Mouse (Mus musculus): Measurements from ENCODE around the gene Baz2b.

The Baz2b gene

DNA sequence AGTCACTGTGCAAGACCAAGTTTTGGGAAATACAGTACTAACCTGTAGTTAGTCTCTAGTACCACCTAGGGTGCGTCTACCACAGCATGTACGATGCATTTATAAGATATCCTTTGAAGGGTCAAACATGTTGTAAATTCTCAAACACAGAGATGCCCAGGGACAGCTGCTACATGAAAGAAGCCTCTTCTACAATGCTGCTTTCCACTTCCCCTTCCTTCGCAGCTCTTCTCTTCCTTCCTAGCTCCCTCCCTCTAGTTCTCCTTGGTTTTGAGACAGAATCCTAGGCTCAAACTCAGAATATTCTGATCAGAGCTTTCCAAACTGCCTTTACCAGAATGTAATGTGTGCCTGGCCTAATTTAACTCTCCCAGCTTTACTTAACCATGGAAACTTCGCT lies 159.8 kb downstream of the Baz2b start:
- DNase-seq (ENCODE audit: low read depth), result no peak

DNA sequence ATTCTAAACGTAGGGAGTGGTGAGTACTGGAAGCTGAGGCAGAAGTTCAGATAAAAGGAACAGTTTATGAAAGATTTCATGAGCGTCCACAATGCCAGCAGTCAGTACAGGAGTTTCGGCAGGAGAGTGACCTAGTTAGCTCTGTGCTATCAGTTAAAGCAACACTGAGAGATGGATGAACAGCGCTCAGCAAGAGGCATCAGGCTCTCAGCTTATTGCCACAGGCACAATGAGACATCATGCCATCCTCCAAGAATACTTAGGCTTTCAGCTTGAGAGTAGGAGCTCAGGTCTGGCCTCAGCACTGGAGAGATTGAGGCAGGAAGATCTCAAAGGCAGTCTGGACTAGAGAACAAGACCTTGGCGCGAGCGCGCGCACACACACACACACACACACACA lies 160.3 kb downstream of the Baz2b start:
- no peak for DNase-seq (ENCODE audit: low read depth)

DNA sequence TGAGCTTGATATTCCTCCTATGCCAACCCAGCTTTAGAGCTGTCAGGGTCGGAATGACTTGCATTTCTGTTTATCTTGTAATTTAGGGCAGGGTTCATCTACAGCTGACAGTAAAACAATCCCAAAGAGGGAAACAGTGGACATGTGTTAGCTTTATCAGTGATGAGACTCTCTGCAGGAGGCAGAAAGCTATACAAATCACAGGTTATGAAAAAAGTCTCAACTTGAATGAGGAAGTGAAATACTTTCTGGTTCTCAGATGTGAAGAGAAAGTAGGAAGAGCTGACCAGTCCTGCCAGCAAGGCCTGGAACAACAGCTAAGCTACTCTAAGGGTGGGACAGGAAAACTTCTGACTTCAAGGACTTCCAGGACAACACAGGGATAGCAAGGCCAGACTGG lies 163.6 kb downstream of the Baz2b start:
- no peak for DNase-seq (ENCODE audit: low read depth)

DNA sequence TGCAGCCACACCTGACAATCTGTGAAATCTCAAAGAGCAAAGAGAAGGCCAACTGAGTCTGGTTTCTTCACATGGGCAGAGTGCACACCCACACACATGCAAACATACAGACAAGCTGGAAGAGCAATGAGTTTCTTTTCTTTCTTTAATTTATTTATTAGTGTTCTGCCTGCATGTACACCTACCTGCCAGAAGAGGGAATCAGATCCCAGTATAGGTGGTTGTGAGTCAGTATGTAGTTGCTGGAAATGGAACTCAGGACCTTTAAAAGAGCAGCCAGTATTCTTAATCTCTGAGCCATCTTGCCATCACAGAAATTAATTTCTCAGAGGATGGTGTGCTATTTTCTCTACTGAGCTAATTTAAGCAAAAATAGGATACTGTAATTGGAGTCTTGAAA lies 164.7 kb downstream of the Baz2b start:
- DNase-seq (ENCODE audit: low read depth), result no peak

DNA sequence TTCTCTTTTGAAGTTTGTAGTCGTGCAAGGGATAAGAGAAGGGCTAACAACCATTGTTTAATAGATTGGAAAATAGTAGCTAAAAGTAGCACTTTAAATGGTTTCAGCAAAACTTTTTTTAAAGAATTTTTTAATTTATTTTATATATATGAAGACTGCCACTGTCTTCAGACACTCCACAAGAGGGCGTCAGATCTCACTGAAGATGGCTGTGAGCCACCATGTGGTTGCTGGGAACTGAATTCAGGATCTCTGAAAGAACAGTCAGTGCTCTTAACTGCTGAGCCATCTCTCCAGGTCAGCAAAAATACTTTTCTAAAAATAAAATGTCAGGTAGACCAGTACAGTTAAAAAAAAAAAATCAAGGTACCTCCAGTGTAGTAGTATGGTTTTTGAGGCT lies 165.1 kb downstream of the Baz2b start:
- no peak for DNase-seq (ENCODE audit: low read depth)

DNA sequence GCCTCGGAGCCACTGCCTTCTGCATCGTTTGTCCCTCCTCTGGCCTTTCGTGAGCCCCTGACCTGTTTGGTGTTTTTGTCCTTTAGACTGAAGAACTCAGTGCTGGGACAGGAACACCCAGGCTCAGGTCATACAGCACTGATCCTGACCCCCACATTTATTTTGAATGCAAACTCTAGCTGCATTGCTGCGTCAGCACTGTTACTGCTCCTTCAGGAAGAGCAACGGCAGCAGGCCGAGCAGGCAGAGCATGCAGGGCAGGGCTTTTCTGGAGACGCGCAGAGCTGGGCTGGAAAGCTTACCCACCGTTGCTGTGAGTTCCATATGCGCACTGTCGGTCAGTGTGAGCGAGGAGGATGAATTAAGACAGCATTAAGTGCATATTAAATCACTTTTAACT lies 166.9 kb downstream of the Baz2b start:
- no peak for DNase-seq (ENCODE audit: low read depth)

DNA sequence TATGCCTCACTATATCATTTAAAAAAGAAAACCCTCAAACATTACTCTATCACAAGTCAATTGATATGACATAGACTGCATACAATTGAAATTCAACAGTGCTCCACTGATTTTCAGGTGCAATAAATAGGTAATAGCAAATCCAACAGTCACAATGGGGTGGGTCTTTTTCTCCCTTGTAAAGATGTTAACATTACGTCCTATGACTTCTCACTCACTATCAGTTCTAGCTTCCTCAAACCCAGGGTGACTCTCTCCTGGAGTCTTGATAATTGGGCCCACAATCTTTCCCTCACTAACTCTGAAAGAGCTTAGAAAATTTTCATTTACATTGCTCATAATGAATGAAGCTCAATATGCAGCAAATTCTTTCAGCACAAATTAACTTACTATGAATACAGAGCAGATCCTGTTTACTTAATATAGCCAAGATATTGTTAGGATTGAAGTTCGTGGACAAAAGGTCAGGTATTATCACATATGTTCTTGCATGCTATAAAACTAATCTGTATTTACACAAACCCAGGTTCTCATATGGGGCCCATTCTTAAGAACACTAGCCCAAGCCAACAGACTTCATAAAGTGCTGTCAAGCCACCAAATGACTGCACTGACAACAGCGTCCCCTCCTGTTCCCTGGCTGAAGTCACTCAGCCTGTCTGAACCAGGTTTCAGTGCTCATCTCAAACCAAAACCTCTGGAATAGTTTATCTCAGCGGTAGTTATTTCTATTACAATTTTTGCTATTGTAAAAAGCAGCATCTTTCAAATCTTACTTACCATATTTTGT lies 168.0 kb downstream of the Baz2b start:
- DNase-seq (ENCODE audit: low read depth), result no peak

DNA sequence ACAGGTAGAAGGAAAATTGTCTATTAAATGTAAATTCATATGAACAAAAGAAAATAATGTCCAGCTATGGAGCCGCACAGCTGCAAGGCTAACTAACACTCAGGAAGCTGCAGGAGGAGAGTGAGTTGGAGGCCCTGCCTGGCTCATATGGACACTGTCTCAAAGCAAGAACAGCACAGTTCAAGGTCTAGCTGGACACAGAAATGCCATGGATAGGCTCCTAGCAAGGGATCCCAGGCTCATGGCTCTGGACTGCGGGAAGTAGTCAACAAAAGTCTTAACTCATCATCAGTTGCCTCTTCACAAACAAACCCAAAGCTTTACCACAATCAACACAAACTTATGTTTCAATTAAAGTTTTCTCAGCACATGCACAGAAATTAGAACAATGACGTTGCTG lies 169.5 kb downstream of the Baz2b start:
- no peak for DNase-seq (ENCODE audit: low read depth)

DNA sequence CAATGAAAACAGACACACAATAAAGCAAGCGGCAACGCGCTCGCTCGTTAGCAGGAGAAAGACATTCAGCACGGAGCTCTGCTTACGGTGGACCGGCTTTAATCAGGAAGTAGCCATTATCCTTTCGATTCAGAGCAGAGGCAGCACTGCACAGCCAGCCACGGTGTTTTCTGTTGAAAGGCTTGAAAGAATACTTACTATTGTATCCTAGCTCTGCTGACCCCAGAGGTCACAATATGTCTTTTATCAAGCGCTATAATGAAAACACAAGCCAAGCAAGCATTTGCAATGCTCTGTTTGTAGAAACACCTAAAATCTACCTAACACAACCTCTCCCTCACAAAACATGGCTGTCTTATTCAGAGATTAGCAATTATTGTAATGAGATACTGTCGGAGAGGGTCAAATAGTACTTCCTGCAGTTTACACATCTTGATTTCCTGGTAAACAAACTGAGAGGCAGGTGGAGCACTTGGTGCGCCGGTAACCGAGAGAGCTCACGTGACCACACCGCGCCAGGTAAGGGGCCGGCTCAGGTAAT lies 172.6 kb downstream of the Baz2b start:
- DNase-seq (ENCODE audit: low read depth), result peak; percentile 66

DNA sequence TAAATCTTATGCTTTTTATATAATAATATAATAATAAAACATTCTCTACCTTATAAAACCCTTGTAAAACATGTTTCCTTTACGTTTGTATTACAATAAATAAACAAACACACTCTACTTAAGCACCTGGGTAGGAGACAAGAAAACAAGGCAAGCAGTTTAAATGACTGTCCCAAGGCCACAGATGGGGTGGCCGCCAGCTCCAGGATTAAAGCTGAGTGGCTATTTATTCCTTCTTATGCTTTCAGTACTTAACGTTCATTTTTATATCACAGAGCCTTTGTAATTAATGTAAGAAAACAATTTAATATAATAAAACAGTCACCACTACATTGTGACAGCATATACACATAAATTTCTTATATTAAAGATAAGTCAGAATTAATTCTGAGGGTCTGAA lies 173.3 kb downstream of the Baz2b start:
- no peak for DNase-seq (ENCODE audit: low read depth)

DNA sequence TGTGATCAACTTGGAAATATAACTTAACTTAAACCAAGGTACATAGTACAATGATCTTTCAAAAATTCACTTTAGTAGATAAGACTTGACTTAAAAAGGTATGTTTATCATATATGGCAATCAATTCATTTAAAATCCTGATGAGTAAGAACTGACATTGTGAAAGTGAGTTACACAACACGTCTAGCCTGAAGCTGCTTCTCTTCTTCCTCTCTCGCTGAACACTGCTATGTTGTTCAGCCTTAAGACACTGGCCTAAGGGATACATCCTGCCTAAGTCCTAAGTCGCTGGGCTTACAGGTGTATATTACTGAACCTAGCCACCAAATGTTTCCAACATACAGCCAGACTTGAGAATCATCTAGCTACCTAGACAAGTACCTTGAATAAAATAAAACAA lies 178.6 kb downstream of the Baz2b start:
- no peak for DNase-seq (ENCODE audit: low read depth)

DNA sequence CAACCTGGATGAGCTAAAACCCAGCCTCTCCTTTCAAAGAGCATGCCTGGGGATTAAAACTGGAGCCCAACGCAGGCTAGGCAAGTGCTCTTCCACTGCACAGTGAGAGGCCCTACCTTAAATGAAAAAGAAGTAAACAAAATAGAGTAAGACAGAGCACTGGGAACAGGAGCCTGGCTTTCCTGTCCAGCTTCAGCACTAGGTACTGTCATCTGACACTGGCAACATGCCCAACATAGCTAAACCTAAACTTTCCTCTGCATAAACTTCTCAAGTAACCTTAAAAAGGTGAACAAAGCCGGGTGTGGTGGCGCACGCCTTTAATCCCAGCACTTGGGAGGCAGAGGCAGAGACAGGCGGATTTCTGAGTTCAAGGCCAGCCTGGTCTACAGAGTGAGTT lies 180.6 kb downstream of the Baz2b start:
- DNase-seq (ENCODE audit: low read depth), result no peak

DNA sequence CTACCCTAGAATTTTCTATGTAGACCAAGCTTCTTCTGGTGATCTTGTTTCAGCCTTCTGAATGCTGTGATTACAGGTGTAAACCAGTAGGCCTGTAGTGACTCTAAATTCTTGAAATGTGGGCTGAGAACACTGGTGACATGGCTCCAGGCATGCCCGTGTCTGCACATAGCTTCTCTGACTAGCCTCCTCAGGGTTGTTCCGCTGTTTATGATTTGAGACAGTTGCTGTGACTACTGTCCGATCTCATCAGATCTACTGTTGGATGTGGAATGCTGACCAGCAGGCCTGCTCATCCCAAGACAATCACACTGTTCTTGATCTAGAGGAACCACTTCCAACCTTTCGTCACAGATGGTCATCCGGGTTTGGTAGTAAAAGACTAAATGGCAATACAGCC lies 182.5 kb downstream of the Baz2b start:
- DNase-seq (ENCODE audit: low read depth), result no peak

DNA sequence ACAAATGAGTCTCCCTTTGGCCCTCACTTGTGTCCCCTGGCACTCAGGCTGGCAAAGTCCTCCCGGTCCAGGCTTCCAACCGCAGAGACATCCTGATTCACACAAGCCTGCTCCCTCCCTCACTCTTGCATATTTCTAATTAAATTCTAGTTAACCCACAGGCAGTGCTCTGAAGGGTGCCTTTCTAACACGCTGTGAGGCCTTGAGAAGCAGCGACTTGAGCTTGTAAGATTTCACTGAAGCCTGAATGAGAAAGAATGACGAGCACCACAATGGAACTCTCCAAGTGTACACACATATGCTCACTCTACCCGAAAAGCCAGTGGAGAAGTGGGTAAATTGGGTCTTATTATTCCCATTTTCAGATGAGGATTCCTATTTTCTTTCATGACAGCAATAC lies 183.1 kb downstream of the Baz2b start:
- no peak for DNase-seq (ENCODE audit: low read depth)

DNA sequence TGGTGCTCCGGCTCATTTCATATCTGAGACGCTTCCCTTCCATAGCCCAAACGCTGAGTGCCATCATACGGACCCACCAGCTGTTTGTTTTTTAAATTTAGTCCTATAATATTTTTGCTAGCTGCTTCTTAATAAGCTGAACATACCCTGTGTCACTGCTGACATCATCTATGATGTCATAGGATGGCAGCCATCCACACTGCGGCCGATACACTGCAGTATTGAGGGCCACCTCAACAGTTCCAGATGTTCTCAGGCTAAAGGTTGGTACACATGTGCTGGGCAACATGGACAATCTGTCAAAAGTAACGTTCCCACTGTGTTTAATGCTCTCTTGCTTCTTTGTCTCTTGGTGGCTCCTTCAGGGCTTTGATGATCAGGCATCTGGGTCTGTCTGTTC lies 185.9 kb downstream of the Baz2b start:
- DNase-seq (ENCODE audit: low read depth), result no peak

DNA sequence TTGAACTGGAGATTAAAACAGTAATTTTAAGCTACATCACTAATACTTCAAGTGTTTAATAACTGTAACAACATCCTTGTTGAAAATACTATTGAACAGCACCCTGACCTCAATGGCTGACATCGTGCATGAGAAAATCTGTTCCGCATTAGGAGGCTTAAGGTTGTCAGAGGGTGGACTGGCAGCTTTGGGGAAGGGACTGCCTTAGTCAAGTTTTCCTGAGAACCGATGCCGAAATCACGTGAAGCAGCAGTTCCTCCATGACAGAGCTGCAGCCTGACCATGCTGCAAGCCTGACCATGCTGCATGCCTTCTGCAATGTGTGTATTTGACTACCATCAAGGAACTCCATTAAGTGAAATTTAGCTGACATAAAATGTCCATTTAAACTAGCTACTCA lies 188.1 kb downstream of the Baz2b start:
- DNase-seq (ENCODE audit: low read depth), result no peak

DNA sequence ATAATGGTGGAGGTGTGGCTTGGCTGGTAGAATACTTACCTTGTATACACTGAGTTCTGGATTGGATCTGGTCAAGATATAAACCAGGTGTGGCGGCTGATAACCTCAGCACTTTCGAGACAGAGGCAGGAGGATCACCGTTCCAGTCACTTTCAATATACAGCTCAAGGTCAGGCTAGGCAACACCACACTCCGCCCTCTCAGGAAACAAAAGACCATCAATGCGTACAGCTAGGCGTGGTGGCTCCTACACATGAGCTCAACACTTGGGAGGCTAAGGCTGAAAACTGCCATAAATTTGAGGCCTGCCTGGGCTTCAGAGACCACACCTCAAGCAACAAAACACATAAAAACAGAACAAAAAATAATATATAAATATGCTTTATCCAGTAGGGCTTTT lies 188.5 kb downstream of the Baz2b start:
- DNase-seq (ENCODE audit: low read depth), result no peak

DNA sequence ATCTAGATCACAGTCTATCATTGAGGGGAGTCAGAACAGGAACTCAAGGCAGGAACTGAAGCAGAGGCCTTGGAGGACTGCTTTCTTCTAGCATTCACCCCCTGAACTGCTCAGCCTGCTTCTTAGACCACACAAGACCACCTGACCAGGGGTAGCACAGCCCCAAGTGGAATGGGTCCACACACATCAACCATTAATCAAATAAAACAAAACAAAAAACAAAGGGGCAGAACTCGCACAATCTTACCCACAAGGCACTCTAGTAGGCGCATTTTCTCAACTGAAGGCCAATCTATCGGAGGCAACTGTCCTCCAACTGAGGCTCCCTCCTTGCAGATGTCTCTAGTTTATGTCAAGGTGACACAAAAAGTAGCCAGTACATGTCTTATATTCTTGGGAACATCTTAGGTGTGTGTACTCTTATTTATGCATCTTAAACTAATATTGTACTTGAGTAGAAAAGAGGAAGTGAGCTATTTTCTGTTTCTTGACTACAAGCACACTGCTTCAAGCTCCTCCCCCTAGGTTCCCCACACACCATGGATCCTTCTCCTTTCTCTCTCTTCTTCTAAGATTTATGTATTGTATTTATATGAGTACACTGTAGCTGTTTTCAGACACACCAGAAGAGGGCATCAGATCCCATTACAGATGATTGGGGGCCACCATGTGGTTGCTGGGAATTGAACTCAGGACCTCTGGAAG lies 189.9 kb downstream of the Baz2b start:
- peak; percentile 33 for DNase-seq (ENCODE audit: low read depth)

DNA sequence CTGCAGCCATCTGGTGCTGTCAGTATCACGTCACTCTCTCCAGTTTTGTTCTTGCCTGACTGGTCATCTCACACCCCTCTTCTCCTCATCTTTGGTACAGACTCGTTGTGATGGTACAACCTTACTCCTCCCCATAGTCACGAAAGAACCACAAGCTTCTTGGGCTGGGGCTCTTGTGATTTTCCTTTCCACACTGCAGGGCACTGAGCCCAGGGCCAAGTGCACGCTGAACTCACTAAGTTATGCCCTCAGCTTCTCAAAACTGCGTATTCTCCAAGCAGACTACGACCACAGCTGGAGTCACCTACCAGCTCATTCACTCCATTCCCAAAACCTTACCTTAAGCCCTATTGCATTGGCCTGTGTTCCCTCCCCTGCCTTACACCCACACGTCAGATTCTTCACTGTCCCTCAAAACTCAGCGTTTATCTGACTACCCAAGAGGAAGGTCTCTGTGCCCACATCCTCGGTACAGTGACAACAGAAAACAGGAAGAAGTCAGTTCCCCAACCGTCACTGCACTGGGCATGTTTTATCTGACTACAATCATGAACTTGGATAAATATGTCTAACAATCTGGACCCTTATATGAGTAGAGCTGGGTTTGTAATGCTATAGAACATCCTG lies 190.7 kb downstream of the Baz2b start:
- peak; percentile 83 for DNase-seq (ENCODE audit: low read depth)

DNA sequence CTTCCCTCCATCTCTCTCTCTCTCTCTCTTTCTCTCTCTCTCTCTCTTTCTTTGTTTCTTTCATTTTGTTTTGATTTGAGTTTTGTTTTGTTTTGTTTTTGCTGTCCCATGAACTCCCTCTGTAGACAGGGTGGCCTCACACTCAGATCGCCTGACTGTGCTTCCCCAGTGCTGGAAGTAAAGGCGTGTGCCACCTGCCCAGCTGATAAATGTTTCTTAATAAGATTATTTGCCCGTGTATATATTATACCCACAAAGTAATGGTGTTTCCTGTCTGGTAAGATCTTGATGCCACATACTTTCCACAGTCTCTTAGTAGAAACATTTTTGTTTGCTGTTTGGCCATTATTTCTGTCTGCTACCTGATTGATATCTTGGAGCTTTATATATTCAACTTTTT lies 198.1 kb downstream of the Baz2b start:
- DNase-seq (ENCODE audit: low read depth), result no peak

DNA sequence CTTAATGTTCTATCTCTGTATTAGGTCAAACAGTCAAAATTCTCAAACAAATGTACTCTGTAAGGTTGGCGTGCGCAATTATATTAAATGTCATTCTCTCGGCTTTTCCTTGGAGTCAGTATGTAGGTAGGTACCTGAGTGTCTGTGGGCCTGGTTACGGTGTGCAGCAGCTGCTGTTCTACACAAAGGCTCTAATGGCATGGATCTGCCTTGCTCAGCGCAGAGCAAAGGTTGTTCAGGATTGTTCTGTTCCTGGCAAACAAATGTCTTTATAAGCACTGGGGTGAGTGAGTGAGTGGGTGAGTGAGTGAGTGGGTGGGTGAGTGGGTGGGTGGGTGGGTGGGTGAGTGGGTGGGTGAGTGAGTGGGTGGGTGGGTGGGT lies 206.0 kb downstream of the Baz2b start:
- DNase-seq (ENCODE audit: low read depth), result no peak

DNA sequence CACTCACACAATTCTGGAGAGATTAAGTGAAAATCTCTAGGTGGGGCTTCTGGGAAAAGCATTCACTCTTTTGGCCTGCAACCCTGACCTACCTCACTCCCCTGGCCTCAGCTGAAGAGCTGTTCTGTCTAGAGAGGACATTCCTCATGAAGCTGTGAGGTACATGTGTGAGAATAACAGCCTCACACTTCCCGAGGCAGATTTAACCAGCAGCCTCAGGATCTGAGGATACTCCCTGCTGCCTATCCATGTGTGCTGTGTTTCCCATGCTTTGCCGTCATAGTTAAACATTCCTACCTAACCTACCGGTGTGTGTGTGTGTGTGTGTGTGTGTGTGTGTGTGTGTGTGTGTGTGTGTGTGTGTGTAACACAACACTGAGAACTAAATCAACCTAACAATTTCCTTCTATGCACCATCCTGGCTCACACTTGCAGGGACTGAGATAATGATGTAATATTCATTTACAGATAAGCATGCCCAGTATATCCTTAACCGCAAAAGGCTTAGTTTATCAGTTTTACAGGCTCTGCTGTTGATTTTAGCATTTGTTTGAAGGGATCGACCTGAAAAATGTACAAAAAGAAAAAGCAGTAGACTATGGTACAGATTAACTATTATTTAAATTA lies 206.5 kb downstream of the Baz2b start:
- DNase-seq (ENCODE audit: low read depth), result no peak

DNA sequence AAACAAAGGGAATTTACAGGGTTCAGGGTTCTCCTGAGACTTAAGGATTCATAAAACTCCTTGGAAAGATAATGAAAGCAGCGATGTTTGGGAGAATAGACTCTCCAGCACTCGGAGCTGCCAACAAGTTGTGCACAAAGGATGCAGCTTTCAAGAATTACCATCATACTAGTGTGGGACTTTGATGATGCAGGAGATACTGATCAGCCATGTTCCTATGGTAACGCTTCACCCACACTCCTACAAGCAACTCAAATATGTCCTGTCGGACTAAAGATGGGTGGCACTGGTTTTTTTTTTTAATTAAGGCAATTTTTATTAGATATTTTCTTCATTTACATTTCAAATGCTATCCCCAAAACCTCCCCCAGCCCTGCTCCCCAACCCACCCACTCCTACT lies 209.4 kb downstream of the Baz2b start:
- peak; percentile 34 for DNase-seq (ENCODE audit: low read depth)

Data from naive thymus-derived CD4-positive, alpha-beta T cell, adult 2 months (primary cell).